Mouse (Mus musculus): Measurements from ENCODE around the gene Srpr. TPM values are rescaled to one million over a fixed set of nuclear protein-coding genes. Genes with fewer than 3 reads are reported as not detected.

Gene Srpr
- polyA plus RNA-seq, 1 experiment from 2014 or later, result 55.1 TPM

DNA sequence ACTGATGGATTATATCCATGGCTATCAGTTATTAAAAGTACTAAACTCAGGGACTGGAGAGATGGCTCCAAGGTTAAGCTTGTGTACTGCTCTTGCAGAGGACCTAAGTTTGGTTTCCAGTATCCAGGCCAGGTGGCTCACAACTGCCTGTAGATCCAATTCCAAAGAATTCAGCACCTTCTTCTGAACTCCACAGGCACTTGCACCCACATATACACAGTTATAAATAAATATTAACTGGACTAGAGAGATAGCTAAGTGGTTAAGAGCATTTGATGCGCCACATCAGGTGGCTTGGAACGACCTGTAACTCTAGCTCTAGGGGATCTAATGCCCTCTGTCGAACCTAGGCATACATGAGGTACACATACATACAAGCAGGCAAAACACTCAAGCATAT, 28.7 kb downstream of the Srpr start:
- 95% methylated on average over 3 of the region's 3 CpGs for WGBS
- H3K27ac ChIP-seq (ENCODE audit: low read depth, low read length), result no peak overlapping the region
- H3K9ac ChIP-seq (ENCODE audit: low read length), result no peak overlapping the region
- no peak for DNase-seq (ENCODE audit: low spot score)
- ATAC-seq, result no peak
- no peak overlapping the region for H3K4me2 ChIP-seq (ENCODE audit: low read length)
- peaks cover 32% of the 10 kb centered on the region for H3K36me3 ChIP-seq (ENCODE audit: control insufficient read depth, insufficient read depth, low read length)
- no peaks in the 10 kb centered on the region for H3K9me3 ChIP-seq (replicated peaks; ENCODE audit: control insufficient read depth, low read length)
- H3K27me3 ChIP-seq (replicated peaks; ENCODE audit: control insufficient read depth, insufficient read depth, low read length), result no peaks in the 10 kb centered on the region
- no peak overlapping the region for H3K4me3 ChIP-seq (ENCODE audit: low read depth, low read length)
- H3K4me1 ChIP-seq (ENCODE audit: control insufficient read depth, insufficient read depth, low read length), result no peaks in the 10 kb centered on the region

- no peaks in the 10 kb centered on the region for H3K9me3 ChIP-seq (replicated peaks; ENCODE audit: control insufficient read depth, low read length)
- H3K4me1 ChIP-seq (ENCODE audit: control insufficient read depth, insufficient read depth, low read length), result no peaks in the 10 kb centered on the region
- H3K27me3 ChIP-seq (replicated peaks; ENCODE audit: control insufficient read depth, insufficient read depth, low read length), result no peaks in the 10 kb centered on the region
- H3K4me2 ChIP-seq (ENCODE audit: low read length), result no peak overlapping the region
- WGBS, result 61% methylated on average over 3 of the region's 3 CpGs
- ATAC-seq (no peak), DNase-seq (ENCODE audit: low spot score) (no peak)
- no peak overlapping the region for H3K27ac ChIP-seq (ENCODE audit: low read depth, low read length)
- no peak overlapping the region for H3K4me3 ChIP-seq (ENCODE audit: low read depth, low read length)
- H3K36me3 ChIP-seq (ENCODE audit: control insufficient read depth, insufficient read depth, low read length), result peaks cover 35% of the 10 kb centered on the region
- no peak overlapping the region for H3K9ac ChIP-seq (ENCODE audit: low read length)
These were observed 36.0 kb downstream of the Srpr start for GRCm38 (mm10) chr9:35235996-35236395.

DNA sequence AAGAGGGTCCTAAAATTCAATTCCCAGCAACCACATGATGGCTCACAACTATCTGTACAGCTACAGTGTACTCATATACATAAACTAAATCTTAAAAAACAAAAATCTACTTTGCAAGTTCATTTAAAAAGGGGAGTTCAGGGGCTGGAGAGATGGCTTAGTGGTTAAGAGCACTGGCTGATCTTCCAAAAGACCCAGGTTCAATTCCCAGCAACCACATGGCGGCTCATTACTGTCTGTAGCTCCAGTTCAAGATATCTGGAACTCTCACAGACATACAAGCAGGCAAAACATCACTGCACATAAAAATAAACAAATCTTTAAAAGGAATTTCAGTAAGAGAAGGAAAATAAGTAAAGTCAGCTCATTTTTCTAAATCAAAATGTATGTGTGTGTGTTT, 38.4 kb downstream of the Srpr start:
- Histone ChIP-seq H3K27ac (ENCODE audit: low read depth, low read length) (no peak overlapping the region), H3K4me3 (ENCODE audit: low read depth, low read length) (no peak overlapping the region), H3K27me3 (replicated peaks; ENCODE audit: control insufficient read depth, insufficient read depth, low read length) (no peaks in the 10 kb centered on the region), H3K4me1 (ENCODE audit: control insufficient read depth, insufficient read depth, low read length) (no peaks in the 10 kb centered on the region), H3K9me3 (replicated peaks; ENCODE audit: control insufficient read depth, low read length) (no peaks in the 10 kb centered on the region), H3K4me2 (ENCODE audit: low read length) (no peak overlapping the region), H3K9ac (ENCODE audit: low read length) (no peak overlapping the region), H3K36me3 (ENCODE audit: control insufficient read depth, insufficient read depth, low read length) (peaks cover 23% of the 10 kb centered on the region)
- ATAC-seq (no peak), DNase-seq (ENCODE audit: low spot score) (no peak)
- WGBS, result 92% methylated on average over 1 of the region's 1 CpGs

- Histone ChIP-seq H3K9me3 (replicated peaks; ENCODE audit: control insufficient read depth, low read length) (no peaks in the 10 kb centered on the region), H3K4me2 (ENCODE audit: low read length) (no peak overlapping the region), H3K4me3 (ENCODE audit: low read depth, low read length) (no peak overlapping the region), H3K4me1 (ENCODE audit: control insufficient read depth, insufficient read depth, low read length) (no peaks in the 10 kb centered on the region), H3K27ac (ENCODE audit: low read depth, low read length) (no peak overlapping the region), H3K27me3 (replicated peaks; ENCODE audit: control insufficient read depth, insufficient read depth, low read length) (no peaks in the 10 kb centered on the region), H3K36me3 (ENCODE audit: control insufficient read depth, insufficient read depth, low read length) (peaks cover 18% of the 10 kb centered on the region), H3K9ac (ENCODE audit: low read length) (no peak overlapping the region)
- ATAC-seq, result no peak
- DNase-seq (ENCODE audit: low spot score), result no peak
- WGBS, result 86% methylated on average over 6 of the region's 6 CpGs
These were observed 39.1 kb downstream of the Srpr start for GRCm38 (mm10) chr9:35238915-35239571.

- Histone ChIP-seq H3K4me2 (ENCODE audit: low read length) (no peak overlapping the region), H3K36me3 (ENCODE audit: control insufficient read depth, insufficient read depth, low read length) (peaks cover 11% of the 10 kb centered on the region), H3K9ac (ENCODE audit: low read length) (no peak overlapping the region), H3K4me1 (ENCODE audit: control insufficient read depth, insufficient read depth, low read length) (no peaks in the 10 kb centered on the region), H3K4me3 (ENCODE audit: low read depth, low read length) (no peak overlapping the region), H3K9me3 (replicated peaks; ENCODE audit: control insufficient read depth, low read length) (no peaks in the 10 kb centered on the region), H3K27ac (ENCODE audit: low read depth, low read length) (no peak overlapping the region), H3K27me3 (replicated peaks; ENCODE audit: control insufficient read depth, insufficient read depth, low read length) (no peaks in the 10 kb centered on the region)
- WGBS, result 79% methylated on average over 1 of the region's 1 CpGs
- no peak for ATAC-seq
- DNase-seq (ENCODE audit: low spot score), result no peak
These were observed 39.8 kb downstream of the Srpr start for GRCm38 (mm10) chr9:35239734-35240133.

DNA sequence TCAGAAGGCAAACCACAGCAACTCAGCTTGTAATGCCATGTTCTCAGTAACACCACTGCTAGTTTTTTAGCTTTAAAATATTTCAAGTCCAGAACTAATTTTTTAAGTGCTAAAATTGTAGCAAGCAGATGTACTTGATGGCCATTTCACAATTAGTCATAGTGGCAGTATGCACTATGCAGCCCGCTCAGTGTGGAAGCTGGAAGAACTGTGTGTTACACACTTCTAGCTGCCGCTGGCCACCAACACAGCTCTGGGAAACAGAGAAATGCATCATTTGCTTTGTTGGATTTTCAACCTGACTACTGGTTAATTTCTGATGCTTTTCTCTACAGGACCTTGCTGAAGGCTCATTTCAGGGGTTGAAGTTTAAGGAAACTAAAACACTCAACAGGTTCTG, 47.4 kb downstream of the Srpr start:
- no peak overlapping the region for H3K9ac ChIP-seq (ENCODE audit: low read length)
- 94% methylated on average over 2 of the region's 2 CpGs for WGBS
- no peak overlapping the region for H3K4me2 ChIP-seq (ENCODE audit: low read length)
- H3K4me3 ChIP-seq (ENCODE audit: low read depth, low read length), result no peak overlapping the region
- H3K36me3 ChIP-seq (ENCODE audit: control insufficient read depth, insufficient read depth, low read length), result 0 out of 2 replicates have a peak, but pooled peaks cover 5% of the 10 kb centered on the region
- no peak overlapping the region for H3K27ac ChIP-seq (ENCODE audit: low read depth, low read length)
- H3K9me3 ChIP-seq (replicated peaks; ENCODE audit: control insufficient read depth, low read length), result no peaks in the 10 kb centered on the region
- DNase-seq (ENCODE audit: low spot score), result no peak
- no peaks in the 10 kb centered on the region for H3K4me1 ChIP-seq (ENCODE audit: control insufficient read depth, insufficient read depth, low read length)
- ATAC-seq, result no peak
- no peaks in the 10 kb centered on the region for H3K27me3 ChIP-seq (replicated peaks; ENCODE audit: control insufficient read depth, insufficient read depth, low read length)

- no peak overlapping the region for H3K4me2 ChIP-seq (ENCODE audit: low read length)
- ATAC-seq, result no peak
- H3K4me1 ChIP-seq (ENCODE audit: control insufficient read depth, insufficient read depth, low read length), result no peaks in the 10 kb centered on the region
- H3K4me3 ChIP-seq (ENCODE audit: low read depth, low read length), result no peak overlapping the region
- H3K36me3 ChIP-seq (ENCODE audit: control insufficient read depth, insufficient read depth, low read length), result 0 out of 2 replicates have a peak, but pooled peaks cover 5% of the 10 kb centered on the region
- H3K9me3 ChIP-seq (replicated peaks; ENCODE audit: control insufficient read depth, low read length), result no peaks in the 10 kb centered on the region
- H3K27me3 ChIP-seq (replicated peaks; ENCODE audit: control insufficient read depth, insufficient read depth, low read length), result no peaks in the 10 kb centered on the region
- no peak overlapping the region for H3K9ac ChIP-seq (ENCODE audit: low read length)
- DNase-seq (ENCODE audit: low spot score), result peak; percentile 60
- H3K27ac ChIP-seq (ENCODE audit: low read depth, low read length), result no peak overlapping the region
These were observed 49.5 kb downstream of the Srpr start for GRCm38 (mm10) chr9:35249476-35249875.

DNA sequence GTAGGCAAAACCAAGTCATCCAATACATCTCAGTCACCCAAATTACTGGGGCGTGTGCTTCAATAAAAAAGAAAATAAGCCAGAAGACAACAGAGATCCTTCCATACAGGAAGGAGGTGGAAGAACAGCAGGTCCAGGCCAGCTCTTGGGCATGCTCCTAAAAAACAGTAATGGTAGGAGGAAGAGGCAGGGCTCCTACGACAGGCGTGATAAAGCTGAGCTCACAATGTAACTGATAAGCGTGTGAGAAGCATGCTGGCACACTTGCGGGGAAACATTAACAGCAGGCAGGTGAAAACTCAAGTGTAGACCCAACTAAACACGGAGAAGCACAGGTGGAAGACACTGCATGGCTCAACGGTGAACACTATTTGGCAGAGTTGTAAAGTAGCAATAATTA, 57.4 kb downstream of the Srpr start:
- DNase-seq (ENCODE audit: low spot score), result no peak
- H3K9me3 ChIP-seq (replicated peaks; ENCODE audit: control insufficient read depth, low read length), result no peaks in the 10 kb centered on the region
- no peak overlapping the region for H3K27ac ChIP-seq (ENCODE audit: low read depth, low read length)
- peaks cover 3% of the 10 kb centered on the region; the same call in 1 of the 2 replicates for H3K36me3 ChIP-seq (ENCODE audit: control insufficient read depth, insufficient read depth, low read length)
- 96% methylated on average over 7 of the region's 7 CpGs for WGBS
- no peak overlapping the region for H3K4me2 ChIP-seq (ENCODE audit: low read length)
- H3K4me1 ChIP-seq (ENCODE audit: control insufficient read depth, insufficient read depth, low read length), result no peaks in the 10 kb centered on the region
- no peak overlapping the region for H3K9ac ChIP-seq (ENCODE audit: low read length)
- no peak overlapping the region for H3K4me3 ChIP-seq (ENCODE audit: low read depth, low read length)
- ATAC-seq, result no peak
- no peaks in the 10 kb centered on the region for H3K27me3 ChIP-seq (replicated peaks; ENCODE audit: control insufficient read depth, insufficient read depth, low read length)

DNA sequence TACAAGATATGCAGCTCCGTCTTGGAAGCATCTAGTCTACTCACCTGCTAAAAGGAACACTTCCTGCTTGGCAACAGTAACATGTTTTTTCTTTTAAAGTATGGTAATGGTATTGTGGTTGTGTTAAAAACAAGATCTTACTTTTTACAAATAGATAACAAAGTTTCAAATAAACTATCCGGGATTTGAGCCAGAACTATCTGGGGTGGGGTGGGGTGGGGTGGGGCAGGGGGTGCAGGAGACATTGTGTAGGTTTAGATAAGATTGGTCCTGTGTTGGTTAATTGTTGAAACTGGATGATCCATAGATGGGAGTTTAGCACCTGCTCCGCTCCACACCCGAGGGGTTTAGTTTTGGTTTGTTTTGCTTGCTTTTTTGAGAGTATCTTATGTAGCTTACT, 62.4 kb downstream of the Srpr start:
- 0 out of 2 replicates have a peak, but pooled peaks cover 4% of the 10 kb centered on the region for H3K36me3 ChIP-seq (ENCODE audit: control insufficient read depth, insufficient read depth, low read length)
- H3K27ac ChIP-seq (ENCODE audit: low read depth, low read length), result no peak overlapping the region
- H3K9me3 ChIP-seq (replicated peaks; ENCODE audit: control insufficient read depth, low read length), result no peaks in the 10 kb centered on the region
- WGBS, result 93% methylated on average over 4 of the region's 4 CpGs
- DNase-seq (ENCODE audit: low spot score), result no peak
- no peaks in the 10 kb centered on the region for H3K27me3 ChIP-seq (replicated peaks; ENCODE audit: control insufficient read depth, insufficient read depth, low read length)
- no peak overlapping the region for H3K4me3 ChIP-seq (ENCODE audit: low read depth, low read length)
- no peak overlapping the region for H3K9ac ChIP-seq (ENCODE audit: low read length)
- no peak for ATAC-seq
- peaks cover 8% of the 10 kb centered on the region for H3K4me1 ChIP-seq (ENCODE audit: control insufficient read depth, insufficient read depth, low read length)
- H3K4me2 ChIP-seq (ENCODE audit: low read length), result no peak overlapping the region

Data from forebrain, embryonic 14.5 days (tissue).